Mouse (Mus musculus) activated CD4-positive, CD25-positive, alpha-beta regulatory T cell, adult 4 months (primary cell): ENCODE data around the gene Qrich2. TPM values are rescaled to one million over a fixed set of nuclear protein-coding genes. Genes with fewer than 3 reads are reported as not detected.

Experiments
- ATAC-seq: one replicate; pipeline ENCODE4 v1.8.0; 2017
- polyA plus RNA-seq, 2 experiments: library from polyadenylated mRNA; unstranded; fragments of 100-300 nt; shearing (Covaris generic); gene quantifications; one replicate each; pipeline ENCODE4 v1.2.1; 2017

Gene Qrich2
- polyA plus RNA-seq, 2 experiments from 2014 or later: not detected

DNA sequence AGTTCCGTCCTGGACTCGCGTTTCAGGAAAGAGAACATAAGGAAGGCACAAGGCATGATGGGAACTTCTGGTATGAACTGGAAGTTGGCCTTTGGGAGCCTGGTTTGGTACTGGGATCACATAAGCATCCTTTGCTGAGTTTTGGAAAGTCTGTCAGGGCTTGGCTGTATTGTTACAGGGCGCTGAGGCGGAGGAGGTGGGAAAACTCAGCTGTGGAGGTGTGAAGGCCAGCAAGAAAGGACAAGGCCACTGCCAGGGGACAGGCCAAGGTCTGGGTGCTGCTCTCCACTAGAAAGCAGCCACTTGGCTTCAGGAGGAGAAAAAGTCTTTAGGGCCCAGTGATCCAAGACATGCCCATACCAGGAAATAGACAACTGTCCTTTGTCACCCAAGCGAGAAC is 22.7 kb downstream of the Qrich2 start:
- ATAC-seq: no peak

DNA sequence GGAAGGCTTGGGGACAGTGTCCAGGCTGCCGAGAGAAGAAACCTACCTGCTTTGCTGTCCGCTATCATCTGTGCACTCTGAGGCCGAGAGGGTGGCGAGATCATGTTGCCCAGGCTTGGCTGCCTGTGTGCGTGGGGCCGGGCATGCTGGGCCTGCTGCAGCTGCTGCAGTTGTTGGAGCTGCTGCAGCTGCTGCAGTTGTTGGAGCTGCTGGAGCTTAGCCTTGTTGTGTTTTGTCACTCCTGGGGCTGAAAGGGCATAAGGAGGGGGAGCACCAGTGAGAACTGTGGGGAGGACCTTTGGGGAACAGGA is 23.2 kb downstream of the Qrich2 start:
- no peak for ATAC-seq

DNA sequence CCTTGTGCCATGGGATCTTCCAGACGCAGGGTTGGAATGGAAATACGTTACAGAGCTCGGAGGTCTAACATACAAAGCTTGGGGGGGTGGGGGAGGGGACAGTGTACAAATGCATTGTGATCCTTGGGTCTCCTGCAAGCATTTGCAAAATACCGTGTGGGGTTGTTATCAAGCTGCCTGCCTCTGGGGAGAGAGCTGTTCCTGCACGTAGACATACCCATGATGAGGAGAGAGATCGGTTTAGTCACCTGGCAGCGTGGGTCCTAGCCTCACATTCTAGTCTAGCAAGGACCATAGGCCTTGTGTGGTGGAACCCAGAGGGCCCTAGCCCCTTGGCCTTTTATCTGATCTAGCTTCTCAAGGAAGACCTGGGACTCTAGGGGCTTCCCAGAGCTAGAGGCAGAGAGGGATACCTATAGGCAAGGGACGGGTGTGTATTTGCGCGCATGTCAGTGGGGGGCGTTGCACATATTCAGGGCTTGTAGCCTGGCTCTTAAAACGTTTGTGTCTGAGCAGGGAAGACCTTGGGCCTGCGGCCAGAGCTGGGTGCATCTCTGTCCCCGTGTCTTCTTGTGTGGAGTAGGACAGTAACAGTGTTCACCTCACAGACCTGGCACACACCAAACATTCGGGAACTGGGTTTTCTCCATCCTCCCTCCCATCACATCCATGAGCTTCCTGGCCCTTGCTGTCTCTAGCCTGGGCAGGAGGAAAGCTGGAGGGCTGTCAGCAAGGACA is 23.7 kb downstream of the Qrich2 start:
- ATAC-seq: no peak

DNA sequence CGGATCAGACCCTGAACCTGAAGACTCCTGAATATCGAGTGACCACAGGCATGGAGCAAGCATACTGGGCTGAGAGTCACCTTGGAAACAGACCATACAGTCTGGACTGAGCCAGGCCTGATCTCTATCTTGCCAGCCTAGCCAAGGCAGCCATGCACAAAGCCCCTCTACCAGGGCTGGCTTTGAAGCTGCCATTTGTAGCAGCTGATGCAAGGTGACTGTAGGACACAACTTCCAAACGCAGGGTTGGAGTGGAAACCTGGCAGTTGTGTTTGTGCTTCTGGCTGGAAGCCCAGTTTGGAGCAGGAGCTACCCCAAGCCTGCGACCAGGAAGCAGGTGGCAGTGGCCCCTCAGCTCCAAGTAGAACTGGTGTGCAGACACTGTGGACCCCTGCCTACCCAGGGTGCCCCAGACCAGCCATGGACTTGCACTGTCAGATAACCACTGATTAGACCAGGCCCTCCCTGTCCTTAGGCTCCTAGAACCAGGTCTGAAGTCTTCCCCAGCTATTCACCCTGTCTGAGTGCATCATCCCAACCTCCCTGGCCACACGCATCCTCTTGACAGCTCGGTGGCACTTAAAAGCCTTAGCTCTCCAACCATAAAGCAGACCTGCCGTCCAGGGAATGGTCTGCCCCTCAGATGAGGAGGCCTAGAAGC is 25.5 kb downstream of the Qrich2 start:
- ATAC-seq: no peak

DNA sequence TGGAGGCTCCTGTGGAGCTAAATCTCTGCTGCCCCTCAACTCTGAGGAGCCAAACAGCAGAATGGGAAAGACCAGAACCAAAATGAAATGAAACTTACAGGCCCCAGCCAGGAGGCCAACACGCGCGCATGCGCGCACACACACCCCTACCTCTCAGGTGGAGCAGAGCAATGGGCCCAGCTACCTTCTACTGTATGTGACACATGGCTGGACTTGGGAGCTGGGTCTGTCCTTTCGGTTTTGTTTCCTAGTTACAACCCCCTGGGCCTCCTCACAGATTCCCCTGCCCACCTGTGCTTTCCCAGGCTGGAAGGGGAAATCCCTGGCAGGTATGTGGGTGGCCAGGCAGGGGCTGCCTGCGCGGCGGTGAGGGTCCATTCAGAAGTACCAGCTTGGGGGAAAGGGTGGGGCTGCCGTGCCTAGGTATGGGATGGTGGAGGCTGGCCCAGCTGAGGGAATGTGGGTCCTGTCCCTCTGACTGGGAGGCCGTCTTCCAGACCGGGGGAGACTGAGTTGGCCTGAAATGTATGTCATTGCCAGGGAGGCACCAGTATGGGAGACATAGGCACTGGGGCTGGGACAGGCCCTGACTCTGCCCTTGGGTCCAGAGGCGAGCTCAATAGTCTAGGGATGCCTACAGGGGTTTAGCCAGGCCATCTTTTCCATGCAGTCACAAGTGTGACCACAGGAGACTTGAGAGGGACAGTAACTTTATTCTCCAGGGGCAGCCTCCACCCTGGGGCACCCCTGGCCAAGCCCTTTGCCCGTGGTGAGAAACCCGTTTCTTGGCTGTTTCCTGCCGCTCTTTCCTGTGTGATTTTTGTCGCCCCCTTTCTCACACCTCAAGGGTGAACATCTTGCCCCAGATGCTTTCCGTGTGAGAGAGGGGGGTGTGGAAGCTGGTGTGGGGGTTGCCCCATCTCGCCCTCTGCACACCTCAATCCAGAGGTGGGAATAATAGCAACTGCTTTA is 26.5 kb downstream of the Qrich2 start:
- peak; percentile 50 for ATAC-seq

DNA sequence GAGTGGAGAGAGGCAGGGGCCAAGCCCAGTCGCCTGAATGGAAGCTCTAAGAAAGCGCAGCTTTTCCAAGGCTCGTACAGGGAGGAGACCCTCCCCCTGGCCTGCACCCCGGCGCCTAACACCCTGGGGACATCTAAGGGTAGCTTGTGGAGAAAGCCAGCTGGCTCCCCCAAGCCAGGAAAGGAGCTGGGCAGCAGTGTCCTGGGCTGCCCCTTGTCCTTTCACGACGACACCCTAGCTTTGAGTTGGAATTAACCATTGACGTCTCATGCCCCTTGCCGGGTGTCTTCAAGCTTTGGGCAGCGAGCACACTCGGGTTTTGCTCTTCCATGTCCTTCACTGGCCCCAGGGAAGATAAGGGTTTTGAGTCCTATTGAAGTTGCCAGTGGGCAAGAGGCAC is 28.5 kb downstream of the Qrich2 start:
- ATAC-seq: no peak

DNA sequence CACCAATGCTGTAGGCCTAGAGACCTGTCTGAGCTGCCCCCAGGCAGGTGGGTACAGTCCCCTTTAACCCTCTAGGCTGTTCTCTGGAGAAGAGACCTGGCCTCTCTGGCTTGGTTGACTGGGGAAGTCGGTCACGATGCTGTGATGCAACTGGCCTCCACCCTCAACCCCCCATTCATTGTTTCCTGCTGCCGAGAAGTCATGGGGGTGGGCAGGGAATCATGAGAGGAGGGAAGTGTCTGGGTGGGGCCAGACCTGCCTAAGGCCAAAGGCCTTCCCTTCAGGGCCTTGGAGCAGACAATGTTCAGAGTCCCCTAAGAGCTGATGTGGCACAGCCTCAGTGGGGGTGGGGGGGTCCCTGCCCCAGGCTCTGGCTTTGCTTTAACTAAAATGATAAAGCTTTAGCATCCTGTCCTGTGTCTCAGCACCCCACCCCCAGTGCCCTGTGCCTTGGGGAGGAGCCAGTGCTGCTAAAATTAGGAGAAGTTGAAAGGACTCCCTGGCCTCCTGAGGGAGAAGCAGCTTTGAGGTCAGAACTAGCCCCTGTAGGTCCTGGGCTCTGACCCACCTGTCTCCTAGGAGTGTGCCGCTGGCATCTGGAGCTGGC is 29.2 kb downstream of the Qrich2 start:
- ATAC-seq: no peak

DNA sequence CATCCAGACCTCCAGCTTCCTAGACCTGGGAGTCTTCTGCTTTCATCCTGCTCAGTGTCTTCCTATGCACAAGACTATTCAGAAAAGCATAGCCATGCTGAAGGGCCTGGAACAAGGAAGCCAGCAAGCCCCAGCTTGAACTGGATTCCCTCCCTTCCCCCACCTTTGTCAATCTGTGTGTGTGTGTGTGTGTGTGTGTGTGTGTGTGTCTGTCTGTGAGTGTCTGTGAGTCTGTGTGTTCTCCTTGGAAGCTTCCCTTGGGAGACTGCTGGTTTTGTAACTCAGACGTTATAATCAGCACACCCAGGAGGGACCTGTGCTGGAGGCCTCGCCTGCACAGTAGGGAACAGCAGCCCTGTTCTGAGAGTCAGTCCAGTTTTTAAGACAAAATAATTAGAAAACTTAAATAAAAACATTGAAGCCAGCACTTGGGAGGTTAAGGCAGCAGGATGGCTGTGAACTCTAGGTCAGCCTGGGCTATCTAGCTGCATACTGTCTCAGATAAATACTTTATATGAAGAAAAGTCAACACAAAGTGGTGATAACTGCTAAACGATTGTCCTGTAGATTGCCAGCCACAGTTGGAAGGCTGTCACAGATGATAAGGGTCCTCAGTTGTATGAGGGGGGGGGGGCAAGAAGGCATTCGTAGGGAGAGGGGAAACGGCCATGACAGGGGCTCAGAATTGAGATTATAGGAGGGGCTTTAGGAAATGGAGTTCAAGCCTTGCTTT is 29.9 kb downstream of the Qrich2 start:
- no peak for ATAC-seq

DNA sequence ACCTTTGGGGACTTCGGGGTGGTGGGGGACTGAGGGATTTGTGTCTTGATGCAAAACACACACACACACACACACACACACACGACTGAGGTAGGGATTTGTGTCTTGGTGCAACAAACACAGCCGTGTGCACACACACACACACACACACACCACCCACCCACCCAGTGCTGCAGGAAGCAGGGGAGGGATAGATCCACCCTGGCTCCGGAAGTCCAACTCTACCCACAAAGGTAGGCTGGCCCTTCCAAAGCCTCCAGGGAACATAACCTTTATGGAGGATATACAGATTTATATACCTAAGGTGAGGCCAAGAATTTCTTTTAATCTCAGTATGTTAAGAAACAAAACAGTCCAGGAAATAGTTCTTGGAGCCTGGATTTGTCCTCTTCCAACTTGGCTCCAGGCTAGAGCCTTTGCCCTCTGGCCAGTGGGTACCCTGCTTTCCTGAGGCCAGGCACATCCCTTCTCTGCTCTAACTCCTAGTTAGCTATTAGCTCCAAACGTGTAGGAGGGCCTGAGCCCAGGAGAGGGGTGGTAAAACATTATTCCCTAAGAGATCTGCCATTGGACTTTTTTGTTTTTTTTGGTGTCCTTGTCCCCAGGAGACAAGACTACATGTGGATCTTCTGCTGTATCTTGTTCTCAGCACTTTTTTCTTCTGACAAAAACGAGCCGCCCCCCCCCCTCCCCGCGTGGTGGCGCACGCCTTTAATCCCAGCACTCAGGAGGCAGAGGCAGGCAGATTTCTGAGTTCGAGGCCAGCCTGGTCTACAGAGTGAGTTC is 30.9 kb downstream of the Qrich2 start:
- no peak for ATAC-seq

DNA sequence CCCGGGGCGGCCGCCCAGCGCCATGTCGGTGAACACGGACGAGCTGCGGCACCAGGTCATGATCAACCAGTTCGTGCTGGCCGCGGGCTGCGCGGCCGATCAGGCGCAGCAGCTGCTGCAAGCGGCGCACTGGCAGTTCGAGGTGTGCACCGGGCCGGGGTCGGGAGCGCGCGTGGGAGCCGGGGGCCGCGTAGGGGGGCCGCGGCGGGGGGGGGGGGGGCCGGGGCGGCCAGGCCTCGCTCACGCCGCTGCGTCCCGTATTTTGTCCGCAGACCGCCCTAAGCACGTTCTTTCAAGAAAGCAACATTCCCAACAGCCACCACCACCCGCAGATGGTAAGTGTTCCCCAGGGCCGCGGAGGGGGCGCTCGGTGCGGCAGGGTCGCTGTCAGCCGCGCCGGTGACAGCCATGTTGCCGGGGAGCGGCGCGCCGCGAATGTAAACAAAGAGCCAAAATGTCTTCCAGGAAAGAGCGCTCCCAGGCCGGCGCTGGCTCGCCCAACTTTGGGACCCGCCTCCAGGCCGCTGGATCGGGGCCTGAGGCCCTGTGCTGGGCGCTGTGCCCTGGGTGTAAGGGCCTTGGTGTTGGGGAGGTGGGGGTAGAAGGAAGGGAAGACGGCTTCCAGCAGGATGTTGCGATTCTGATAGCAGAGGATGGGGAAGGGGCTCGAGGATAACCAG is 31.6 kb downstream of the Qrich2 start:
- ATAC-seq: no peak

DNA sequence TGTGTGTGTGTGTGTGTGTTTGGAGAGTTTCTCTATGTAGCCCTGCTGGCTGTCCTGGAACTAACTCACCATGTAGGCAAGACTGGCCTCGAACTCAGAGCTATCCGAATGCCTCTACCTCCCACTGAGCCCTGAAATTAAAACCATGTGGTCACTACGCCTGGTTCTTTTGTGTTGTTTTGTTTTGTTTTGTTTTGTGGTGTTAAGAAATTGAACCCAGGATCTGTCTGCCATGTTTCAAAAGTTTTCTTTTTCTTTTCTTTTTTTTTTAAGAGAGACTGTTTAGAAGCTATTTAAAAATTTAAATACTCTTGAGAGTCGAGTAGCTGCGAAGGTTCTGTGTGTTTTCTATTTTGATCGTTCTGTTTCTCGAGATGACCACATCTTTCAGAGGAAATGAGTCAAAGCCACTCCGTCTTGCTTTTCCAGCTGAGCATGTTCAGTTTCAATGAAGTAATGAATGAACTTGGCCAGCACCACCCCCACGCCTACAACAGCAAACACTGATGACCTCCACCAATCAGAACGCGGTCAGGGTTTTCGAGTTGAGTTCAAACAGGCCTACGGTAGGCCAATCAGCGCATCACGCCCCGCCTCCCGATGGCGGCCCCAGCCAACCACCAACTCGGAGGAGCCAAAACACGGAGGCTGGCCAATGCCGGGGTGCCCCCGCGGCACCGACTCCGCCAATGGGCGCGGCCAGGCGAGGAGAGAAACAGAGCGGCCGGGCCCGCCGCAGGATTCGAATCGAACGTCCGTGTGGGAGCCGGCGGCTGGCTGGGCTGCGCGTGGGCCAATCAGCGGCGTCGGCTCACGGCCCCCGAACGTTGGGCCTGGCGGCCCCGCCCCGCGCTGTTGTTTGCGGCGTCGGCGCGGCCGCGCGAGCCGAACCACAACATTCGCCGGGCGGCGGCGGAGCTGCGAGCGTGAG is 32.4 kb downstream of the Qrich2 start, which contains the start of gene Ubald2:
Gene Ubald2 (plus strand): TSS at position 739 of the 931 bp plus-strand sequence.
- peak; percentile 89 for ATAC-seq

DNA sequence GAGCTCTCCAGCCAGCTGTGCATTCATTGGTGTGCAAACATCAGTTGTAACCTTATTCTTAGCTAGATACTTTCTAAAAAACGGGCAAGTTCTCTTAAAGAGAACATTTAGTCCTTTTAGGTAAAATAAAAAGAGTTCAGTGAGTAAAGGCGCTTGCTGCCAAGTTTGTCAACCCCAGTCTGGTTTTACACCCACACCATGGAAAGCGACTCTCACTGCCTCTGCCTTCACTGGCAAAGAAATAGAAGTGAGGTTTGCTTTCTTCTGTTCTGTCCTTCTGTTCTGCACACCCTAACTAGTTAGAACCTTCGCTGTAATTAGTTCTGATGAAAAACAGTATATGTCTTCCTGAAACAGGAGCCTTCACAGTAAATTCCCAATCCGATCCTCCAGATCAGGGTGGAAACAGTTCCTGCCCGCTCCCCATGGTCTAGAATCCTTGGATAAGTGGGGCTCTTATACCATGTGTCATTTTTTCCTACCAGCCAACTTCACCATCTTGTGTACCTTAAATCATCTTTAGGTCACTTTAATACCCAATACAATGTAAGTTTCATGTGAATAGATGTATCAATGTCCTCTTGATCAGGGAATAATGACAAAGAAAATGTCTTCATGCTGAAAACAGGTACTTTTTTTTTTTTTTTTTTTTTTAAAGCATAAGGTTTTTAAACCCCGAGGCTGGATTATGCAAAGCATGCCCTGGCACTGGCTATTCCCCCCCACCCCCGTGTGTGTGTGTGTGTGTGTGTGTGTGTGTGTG is 33.3 kb downstream of the Qrich2 start:
- no peak for ATAC-seq

DNA sequence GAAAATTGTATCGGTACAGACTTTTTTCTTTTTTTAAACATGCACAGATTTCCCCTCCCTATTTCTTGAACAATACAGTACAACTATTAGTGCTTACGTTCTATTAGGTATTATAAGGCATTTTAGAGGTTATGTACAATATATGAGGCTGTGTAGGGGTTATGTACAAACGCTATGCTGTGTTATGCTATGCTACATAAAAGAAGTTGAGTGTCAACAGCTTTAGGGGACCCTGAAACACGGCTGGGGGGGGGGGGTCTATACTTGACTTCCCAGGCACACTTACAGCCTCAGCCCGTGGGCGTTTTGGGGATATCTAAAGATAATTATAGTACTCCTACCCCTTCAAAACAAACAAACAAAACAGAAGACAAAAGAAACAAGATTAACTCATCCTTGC is 33.9 kb downstream of the Qrich2 start:
- ATAC-seq: no peak

DNA sequence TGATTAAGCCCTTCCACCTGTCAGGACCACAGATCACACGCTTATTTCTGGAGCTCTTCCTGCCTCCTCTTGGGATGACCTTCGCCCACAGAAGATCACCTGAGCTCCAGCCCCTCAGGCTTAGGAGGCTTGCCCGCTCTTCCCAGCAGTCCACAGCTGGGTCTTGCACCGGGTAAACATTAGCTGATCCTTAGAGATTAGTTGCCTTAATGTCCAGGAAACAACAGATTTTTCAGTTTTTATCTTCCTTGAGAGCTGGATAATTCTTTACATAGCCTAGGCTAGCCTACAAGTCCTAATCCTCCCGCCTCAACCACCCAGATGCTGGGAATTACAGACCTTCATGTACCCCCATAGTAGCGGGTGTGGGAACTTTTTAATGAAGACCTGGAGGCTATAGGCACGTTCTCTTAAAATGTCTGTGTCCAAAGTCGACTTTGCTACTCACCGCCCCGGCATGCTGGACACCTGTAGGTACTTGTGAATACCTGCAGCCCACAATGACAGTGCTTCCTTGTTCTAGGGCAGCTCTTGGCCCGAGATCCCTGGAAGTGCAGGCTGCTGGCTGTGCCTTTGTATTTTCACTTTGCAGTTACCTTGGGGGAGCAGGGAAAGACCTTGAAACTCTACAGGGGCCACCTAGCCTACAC is 34.5 kb downstream of the Qrich2 start:
- no peak for ATAC-seq

DNA sequence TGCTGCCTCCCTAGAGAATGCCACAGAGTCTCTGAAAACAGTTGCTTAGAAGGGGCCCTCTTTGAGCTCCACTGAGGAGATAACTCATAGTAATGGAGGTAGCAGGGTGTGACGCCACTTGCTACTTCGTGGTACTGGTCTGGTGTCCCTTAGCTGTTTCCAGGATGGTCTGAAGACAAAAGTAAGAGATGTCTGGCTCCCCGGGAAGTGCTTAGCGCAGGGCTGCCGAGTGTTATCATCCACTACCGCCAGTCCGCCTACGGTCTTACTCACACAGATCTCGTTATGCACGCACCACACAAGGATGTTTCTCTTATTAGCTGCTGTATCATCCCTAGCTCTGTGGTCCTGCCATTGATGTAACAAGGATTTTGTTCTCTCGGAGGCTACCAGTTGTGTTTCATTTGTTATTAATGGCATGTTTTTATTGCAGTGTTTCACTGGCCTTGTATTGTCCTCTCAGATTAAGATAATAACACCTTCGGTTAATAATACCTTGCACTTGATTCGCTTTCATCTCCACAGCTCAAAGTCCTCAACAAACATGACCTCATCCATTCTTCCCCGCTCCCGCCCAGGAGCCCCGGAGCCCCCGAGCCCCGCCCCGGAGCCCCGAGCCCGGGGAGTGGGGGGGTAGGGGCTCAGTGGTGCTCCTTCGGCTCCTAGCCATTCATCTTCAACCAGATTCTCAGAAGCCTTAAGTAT is 35.2 kb downstream of the Qrich2 start:
- no peak for ATAC-seq

DNA sequence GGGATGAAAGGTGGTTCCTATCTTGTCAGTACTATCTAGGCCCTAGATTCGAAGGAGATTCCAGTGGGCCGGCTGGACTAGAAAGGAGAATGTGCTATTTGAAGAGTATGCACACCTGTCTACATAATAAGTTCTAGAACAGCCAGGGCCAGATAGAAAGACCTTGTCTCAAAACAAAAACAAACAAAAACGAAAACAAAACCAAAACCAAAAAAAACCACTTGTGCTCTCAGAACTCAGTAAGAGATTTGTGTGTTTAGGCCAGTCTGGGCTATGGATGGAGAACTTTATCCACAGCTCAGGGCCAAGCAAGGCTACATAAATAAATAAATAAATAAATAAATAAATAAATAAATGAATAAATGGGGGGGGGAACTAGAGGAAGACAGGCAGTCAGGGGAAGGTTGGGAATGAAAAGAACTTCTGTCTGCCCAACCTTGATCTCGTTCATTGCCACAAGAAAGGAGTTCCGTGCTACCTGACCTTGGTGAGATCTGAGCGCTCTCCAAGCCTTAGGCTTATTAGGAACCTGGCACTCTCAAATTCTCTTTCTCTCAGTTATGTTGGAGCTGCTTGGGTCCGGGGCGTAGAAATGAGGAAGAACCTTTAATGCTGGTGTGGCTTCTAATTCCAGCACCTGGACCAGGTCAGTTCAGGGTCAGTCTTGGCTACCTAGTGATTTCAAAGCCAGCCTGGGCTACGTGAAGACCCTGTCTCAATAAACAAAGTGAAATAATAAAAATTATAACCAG is 36.0 kb downstream of the Qrich2 start:
- no peak for ATAC-seq
